Mouse (Mus musculus) spleen, embryonic (tissue): ENCODE results near the gene Kdr.

Experiments used
- CTCF ChIA-PET: fragments of 350-600 bp; sonication (Branson Sonifier 250); formaldehyde crosslinking; loops from one replicate; lab custom pipeline; 2022; lab: Charles Lee

Kdr gene

DNA sequence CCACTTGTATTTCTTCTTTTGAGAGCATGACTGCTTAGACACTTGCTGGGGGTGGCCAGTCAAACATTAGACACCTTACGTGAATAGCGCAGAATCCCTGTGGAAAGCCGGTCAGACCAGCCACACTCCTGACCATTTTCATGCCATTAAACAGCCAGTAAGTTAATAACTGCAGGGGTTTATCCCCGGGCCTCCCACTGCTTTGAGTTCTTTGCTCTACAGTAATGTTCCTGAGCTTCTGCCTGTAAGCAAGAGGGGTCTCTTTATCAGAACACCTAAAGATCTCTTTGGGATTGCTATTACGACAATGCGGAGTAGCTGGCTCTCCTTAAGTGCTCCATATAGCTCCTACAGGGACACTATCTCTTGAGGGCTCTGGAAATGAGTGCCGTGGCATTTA lies 58.7 kb downstream of the Kdr start:
- CTCF ChIA-PET = no interaction called here

- CTCF ChIA-PET = no interaction called here
Observed at GRCm38 (mm10) chr5:75918139-75918538, 60.1 kb downstream of the Kdr start.

DNA sequence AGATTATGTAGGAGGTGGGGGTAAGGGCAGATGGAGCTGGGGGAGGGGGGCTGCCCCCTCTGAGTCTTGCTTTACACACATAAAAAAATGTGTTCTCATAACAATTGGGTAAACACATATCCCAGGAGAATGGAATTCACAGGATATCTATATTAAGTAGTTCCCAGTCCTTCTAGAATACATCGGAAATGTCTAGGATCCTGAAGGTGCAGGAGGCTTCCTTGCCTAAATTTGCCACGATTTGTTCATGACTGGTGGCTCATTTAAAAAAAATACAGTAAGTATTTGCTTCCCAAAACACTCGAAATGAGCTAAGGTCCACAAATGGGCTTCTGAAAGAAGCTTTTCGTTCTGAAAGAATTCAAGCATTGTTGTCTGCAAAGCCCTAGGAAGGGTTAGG lies 61.0 kb downstream of the Kdr start:
- CTCF ChIA-PET = no interaction called here

DNA sequence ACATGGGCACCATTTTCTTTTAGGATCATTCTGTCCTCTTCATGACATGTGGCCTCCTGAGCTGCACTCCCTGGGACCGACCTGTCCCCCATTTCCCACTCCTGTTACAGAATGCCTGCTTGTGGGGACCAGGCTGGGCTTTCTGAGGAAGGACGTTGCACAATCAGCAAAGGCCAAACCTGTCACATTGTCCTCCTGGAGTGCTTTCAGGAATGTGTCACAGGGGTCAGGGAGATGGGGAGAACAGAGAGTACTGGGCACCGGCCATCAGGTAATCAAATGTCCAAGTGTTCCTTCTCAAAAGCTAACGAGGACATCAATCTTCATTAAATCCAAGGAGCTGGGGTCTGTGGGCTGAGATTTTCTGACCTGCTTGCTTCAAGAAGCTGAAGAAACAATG lies 72.2 kb downstream of the Kdr start:
- CTCF ChIA-PET = no interaction called here

GRCm38 (mm10) chr5:75900231-75900920 lies 77.9 kb downstream of the Kdr start:
- CTCF ChIA-PET = no interaction called here

- CTCF ChIA-PET = no interaction called here
Observed at GRCm38 (mm10) chr5:75895351-75895750, 82.9 kb downstream of the Kdr start.

GRCm38 (mm10) chr5:75892956-75893471 lies 85.2 kb downstream of the Kdr start:
- CTCF ChIA-PET = no interaction called here
